In genomic region chr16:91546391-91546835, GRCm38 (mm10) we compare ENCODE assay signal across 7 mouse cellular contexts. TPM values are rescaled to one million over a fixed set of nuclear protein-coding genes. Genes with fewer than 3 reads are reported as not detected.
DNase-seq lines count a peak whose midpoint lies in the region; TF ChIP-seq lines count a peak whose summit lies in the region.

No protein-coding gene starts in this region.

- peak overlapping the region; percentile 14; the same call in 1 of the 2 replicates for H3K4me3 ChIP-seq in embryonic fibroblast, embryonic 13.5 days (ENCODE audit: insufficient read depth, low read length)

- TF ChIP-seq CTCF in embryonic fibroblast, embryonic 13.5 days (IDR thresholded peaks at IDR 0.05; ENCODE audit: borderline replicate concordance, insufficient read depth, low read length) = no peak

- H3K27ac ChIP-seq in embryonic fibroblast, embryonic 13.5 days (ENCODE audit: insufficient read depth, low read length) = peak overlapping the region; percentile 65

- peak; percentile 40; the same call in 1 of the 2 replicates for TF ChIP-seq POLR2A in embryonic fibroblast, embryonic 13.5 days (IDR thresholded peaks at IDR 0.05; ENCODE audit: low read depth, low read length)

- peaks cover 18% of the 10 kb centered on the region for H3K4me1 ChIP-seq in embryonic fibroblast, embryonic 13.5 days (ENCODE audit: control insufficient read depth, insufficient read depth, low read length)

- DNase-seq in 3T3-L1 (ENCODE audit: low read depth, low spot score) = peak; percentile 52
- peak; percentile 67 to 69 for DNase-seq in B cell, adult 2 months
- peak; percentile 70 for DNase-seq in induced T-regulatory cell, adult 2 months (ENCODE audit: low read depth)
- peak; percentile 56 for DNase-seq in lung, postnatal 10 days
- peak; percentile 34 for DNase-seq in spleen, adult 12 weeks (ENCODE audit: low spot score)
- DNase-seq in gastrocnemius, postnatal 25 days = no peak

RNA-seq across cellular contexts. Expression of gene Ifngr2, which starts 0.5 kb away (rescaled TPM):
- 85.7 and 104 TPM in 2 replicates for polyA plus RNA-seq in embryonic fibroblast, embryonic 13.5 days (2011; ENCODE audit: insufficient read length, low read depth, missing spikeins)
- total RNA-seq in gastrocnemius, postnatal 25 days (2021) = 10 to 100 TPM; 50.5 to 71.4 TPM

RNA-seq across cellular contexts. Expression of gene Tmem50b, which starts 51.2 kb away (rescaled TPM):
- polyA plus RNA-seq in embryonic fibroblast, embryonic 13.5 days (2011; ENCODE audit: insufficient read length, low read depth, missing spikeins) = 25.4 and 27.7 TPM in 2 replicates
- total RNA-seq in gastrocnemius, postnatal 25 days (2021) = 10 to 100 TPM; 18.2 to 18.5 TPM
